Mouse (Mus musculus) neural tube, embryonic 11.5 days (tissue): Measurements from ENCODE around the gene Gm10282. TPM values are rescaled to one million over a fixed set of nuclear protein-coding genes. Genes with fewer than 3 reads are reported as not detected.

Experiments
- ATAC-seq: fragments of 200-750 bp; cut with Nextera tagmentation; 2 replicates; pipeline ENCODE4 v1.8.0; 2017; ENCODE audit warnings: moderate number of reproducible peaks, mild to moderate bottlenecking, moderate TSS enrichment, moderate library complexity; ENCODE audit not compliant: insufficient read depth, low FRiP score, low TSS enrichment
- DNase-seq: peaks from one replicate; pipeline ENCODE4 v3.0.0-alpha.2; 2015; ENCODE audit warnings: low spot score
- H3K27ac ChIP-seq: fragments of 300-500 bp; sonication (generic); 2 replicates; pipeline ENCODE4 v1.5.1; 2014; ENCODE audit warnings: low read depth, mild to moderate bottlenecking, low read length
- H3K27me3 ChIP-seq: fragments of 300-500 bp; sonication (generic); 2 replicates; pipeline ENCODE4 v1.6.1; 2014; ENCODE audit warnings: mild to moderate bottlenecking, low read length, mixed read lengths; ENCODE audit not compliant: control insufficient read depth, insufficient read depth
- H3K36me3 ChIP-seq: fragments of 300-500 bp; sonication (generic); 2 replicates; pipeline ENCODE4 v1.6.1; 2014; ENCODE audit warnings: mild to moderate bottlenecking, low read length, moderate library complexity, mixed read lengths; ENCODE audit not compliant: control insufficient read depth, insufficient read depth
- H3K4me1 ChIP-seq: fragments of 300-500 bp; sonication (generic); 2 replicates; pipeline ENCODE4 v1.6.1; 2014; ENCODE audit warnings: low read length, mixed read lengths; ENCODE audit not compliant: control insufficient read depth, insufficient read depth
- H3K4me2 ChIP-seq: fragments of 300-500 bp; sonication (generic); 2 replicates; pipeline ENCODE4 v1.6.1; 2014; ENCODE audit warnings: low read depth, mild to moderate bottlenecking, moderate library complexity
- H3K4me3 ChIP-seq: fragments of 300-500 bp; sonication (generic); 2 replicates; pipeline ENCODE4 v1.5.1; 2014; ENCODE audit warnings: low read depth, low read length
- H3K9ac ChIP-seq: fragments of 300-500 bp; sonication (generic); 2 replicates; pipeline ENCODE4 v1.6.1; 2014; ENCODE audit warnings: mild to moderate bottlenecking, low read length
- H3K9me3 ChIP-seq: fragments of 300-500 bp; sonication (generic); 2 replicates; pipeline ENCODE4 v1.6.1; 2016; ENCODE audit warnings: low read length; ENCODE audit not compliant: control insufficient read depth
- WGBS: fragments of 180-500 bp; shearing (Covaris S2); extraction: QIAGEN DNeasy Blood & Tissue Kit; methylation state at CpG from one replicate; pipeline ENCODE4 v1.1.7; 2014; 5-methylcytosine and 5-hydroxymethylcytosine counted together
- polyA plus RNA-seq: library from polyadenylated mRNA; unstranded; fragments of >200 nt; fragmentation: Nextera tagmentation; extraction: Ambion mirVana; gene quantifications from 2 replicates; pipeline ENCODE4 v1.2.1, GENCODE M21; 2014

Gene Gm10282
- polyA plus RNA-seq, 1 experiment from 2014 or later: 35.7 TPM

- no peaks in the 10 kb centered on the region for H3K9me3 ChIP-seq
Measured at GRCm38 (mm10) chr8:72293309-72293708, 11.8 kb downstream of the Gm10282 start.

DNA sequence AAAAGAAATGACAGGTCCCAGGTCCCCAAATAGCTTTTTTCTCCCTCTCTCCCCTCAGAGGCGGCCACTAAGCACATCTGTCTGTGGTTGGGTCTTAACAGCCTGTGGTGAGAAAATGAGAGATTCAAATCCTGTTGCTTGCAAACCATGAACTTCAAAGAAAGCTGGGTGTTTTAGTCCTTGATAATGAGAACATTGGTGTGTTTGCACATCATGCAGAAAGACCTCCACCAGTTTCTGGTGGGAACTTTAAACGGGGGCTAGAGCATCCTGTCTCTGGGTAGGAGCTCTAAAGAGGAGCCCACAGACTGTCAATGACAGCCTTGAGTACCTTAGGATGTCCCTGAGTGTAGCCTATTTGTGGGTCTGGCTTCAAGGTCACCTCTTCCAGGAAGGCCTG is 14.0 kb downstream of the Gm10282 start:
- H3K9ac ChIP-seq: no peak overlapping the region
- H3K36me3 ChIP-seq: no peaks in the 10 kb centered on the region
- H3K27ac ChIP-seq: no peak overlapping the region
- no peaks in the 10 kb centered on the region for H3K9me3 ChIP-seq
- no peak overlapping the region for H3K4me3 ChIP-seq
- no peaks in the 10 kb centered on the region for H3K4me1 ChIP-seq
- no peak overlapping the region for H3K4me2 ChIP-seq
- H3K27me3 ChIP-seq: no peaks in the 10 kb centered on the region
- ATAC-seq: no peak
- WGBS: 89% methylated on average over 2 of the region's 2 CpGs
- DNase-seq: no peak

More at GRCm38 (mm10) chr8:72293309-72293708, 11.8 kb downstream of the Gm10282 start:
- H3K27me3 ChIP-seq: no peaks in the 10 kb centered on the region
- no peak overlapping the region for H3K4me2 ChIP-seq
- no peak overlapping the region for H3K4me3 ChIP-seq
- DNase-seq: no peak
- H3K36me3 ChIP-seq: no peaks in the 10 kb centered on the region
- no peak overlapping the region for H3K27ac ChIP-seq
- H3K4me1 ChIP-seq: no peaks in the 10 kb centered on the region
- no peak for ATAC-seq
- no peak overlapping the region for H3K9ac ChIP-seq

DNA sequence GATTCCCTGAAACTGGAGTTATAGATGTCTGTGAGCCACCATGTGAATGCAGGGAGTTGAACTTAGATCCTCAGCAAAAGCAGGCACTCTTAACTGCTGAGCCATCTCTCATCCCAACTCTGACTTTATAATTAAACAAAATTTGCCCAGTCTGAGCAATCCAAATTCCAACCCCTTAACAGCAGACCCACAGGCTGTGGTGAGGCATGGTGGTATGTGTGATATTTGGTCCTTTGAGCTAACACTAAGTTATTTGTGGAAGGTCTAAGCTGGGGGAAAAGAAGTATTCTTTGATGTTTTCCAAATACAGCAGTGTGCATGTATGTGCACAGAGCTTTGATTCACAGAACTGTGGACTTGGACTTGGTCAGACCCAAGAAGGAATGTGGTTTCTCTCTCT is 16.0 kb downstream of the Gm10282 start:
- no peak for DNase-seq
- no peaks in the 10 kb centered on the region for H3K27me3 ChIP-seq

DNA sequence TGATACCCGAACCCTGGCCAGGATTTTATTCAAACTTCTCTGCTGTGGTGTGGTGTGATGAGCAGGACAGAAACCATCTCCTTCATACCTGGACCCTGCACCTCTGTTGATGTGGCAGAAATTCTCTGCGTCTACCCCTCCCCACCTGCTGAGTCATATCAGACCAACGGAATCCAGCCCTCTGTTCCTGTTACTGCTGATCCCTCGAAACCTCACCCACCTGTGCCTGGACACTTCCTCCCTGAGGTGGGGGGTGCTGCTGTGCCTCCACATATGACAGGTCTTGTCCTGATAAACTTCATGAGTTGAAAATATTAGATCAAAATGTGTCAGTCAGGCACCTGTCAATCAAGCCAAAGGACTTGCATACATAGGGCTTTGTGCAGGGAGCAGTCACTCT is 19.8 kb downstream of the Gm10282 start:
- no peak for ATAC-seq
- no peak for DNase-seq
- WGBS: 87% methylated on average over 4 of the region's 4 CpGs

More for the DNA sequence above, 16.0 kb downstream of the Gm10282 start:
- no peak for ATAC-seq
- Histone ChIP-seq H3K4me3 (no peak overlapping the region), H3K4me2 (no peak overlapping the region), H3K9ac (no peak overlapping the region), H3K27ac (no peak overlapping the region), H3K9me3 (no peaks in the 10 kb centered on the region), H3K36me3 (no peaks in the 10 kb centered on the region), H3K4me1 (no peaks in the 10 kb centered on the region)

GRCm38 (mm10) chr8:72281634-72282033 is 23.4 kb downstream of the Gm10282 start:
- WGBS: 38% methylated on average over 3 of the region's 3 CpGs
- no peaks in the 10 kb centered on the region for H3K9me3 ChIP-seq

More for the DNA sequence above, 19.8 kb downstream of the Gm10282 start:
- no peaks in the 10 kb centered on the region for H3K9me3 ChIP-seq
- no peaks in the 10 kb centered on the region for H3K27me3 ChIP-seq
- H3K27ac ChIP-seq: no peak overlapping the region
- H3K4me2 ChIP-seq: no peak overlapping the region
- H3K4me3 ChIP-seq: no peak overlapping the region
- H3K4me1 ChIP-seq: no peaks in the 10 kb centered on the region
- no peaks in the 10 kb centered on the region for H3K36me3 ChIP-seq
- no peak overlapping the region for H3K9ac ChIP-seq

DNA sequence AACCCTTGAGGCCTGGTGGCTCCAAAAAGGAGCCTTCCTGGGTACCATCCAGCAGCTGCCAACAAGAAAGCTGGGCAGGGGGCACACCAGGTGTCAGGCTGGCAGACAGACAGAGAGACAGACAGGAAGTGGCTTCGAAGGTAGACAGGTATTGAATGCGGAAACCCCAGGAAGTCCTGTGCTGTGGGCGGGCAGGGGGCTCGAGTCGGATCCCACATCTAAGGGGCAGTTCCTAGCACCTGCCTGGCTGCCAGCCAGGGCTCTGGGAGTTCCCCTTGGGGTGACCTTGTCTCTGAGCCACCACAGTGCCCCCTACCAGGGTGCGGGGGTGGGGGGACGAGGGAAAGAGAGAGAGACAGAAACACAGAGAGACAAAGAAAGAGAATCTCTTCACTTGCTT is 25.9 kb downstream of the Gm10282 start:
- H3K4me1 ChIP-seq: no peaks in the 10 kb centered on the region
- 81% methylated on average over 7 of the region's 7 CpGs for WGBS
- H3K9ac ChIP-seq: no peak overlapping the region
- DNase-seq (no peak), ATAC-seq (no peak)
- no peaks in the 10 kb centered on the region for H3K9me3 ChIP-seq
- H3K27ac ChIP-seq: no peak overlapping the region
- no peak overlapping the region for H3K4me2 ChIP-seq
- no peaks in the 10 kb centered on the region for H3K27me3 ChIP-seq
- H3K36me3 ChIP-seq: no peaks in the 10 kb centered on the region
- no peak overlapping the region for H3K4me3 ChIP-seq

More at GRCm38 (mm10) chr8:72281634-72282033, 23.4 kb downstream of the Gm10282 start:
- H3K4me2 ChIP-seq: no peak overlapping the region
- no peaks in the 10 kb centered on the region for H3K36me3 ChIP-seq
- no peak for DNase-seq
- no peak overlapping the region for H3K9ac ChIP-seq
- no peak overlapping the region for H3K27ac ChIP-seq
- H3K4me1 ChIP-seq: no peaks in the 10 kb centered on the region
- no peak overlapping the region for H3K4me3 ChIP-seq
- no peak for ATAC-seq
- no peaks in the 10 kb centered on the region for H3K27me3 ChIP-seq

DNA sequence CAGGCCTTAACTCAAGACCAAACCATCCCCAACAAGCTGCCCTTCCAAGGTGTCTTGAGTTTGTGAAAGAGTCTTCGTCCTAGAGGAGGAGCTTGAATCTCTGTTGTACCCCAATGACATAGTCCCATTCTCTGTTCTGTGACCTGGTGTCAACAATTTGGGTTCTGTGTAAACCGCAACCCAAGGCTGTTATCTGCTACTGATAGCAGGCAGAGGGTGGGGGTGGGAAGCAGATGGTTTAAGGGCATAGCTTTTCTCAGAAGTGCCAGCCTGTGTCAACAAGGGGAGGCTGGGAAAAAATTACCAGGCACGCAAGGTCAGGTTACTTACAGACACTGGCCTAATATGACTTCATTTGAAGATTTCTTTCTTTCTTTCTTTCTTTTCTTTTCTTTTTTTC is 27.8 kb downstream of the Gm10282 start:
- Histone ChIP-seq H3K4me3 (no peak overlapping the region), H3K36me3 (no peaks in the 10 kb centered on the region), H3K4me2 (no peak overlapping the region), H3K9me3 (no peaks in the 10 kb centered on the region), H3K4me1 (no peaks in the 10 kb centered on the region), H3K9ac (no peak overlapping the region), H3K27me3 (no peaks in the 10 kb centered on the region), H3K27ac (no peak overlapping the region)
- no peak for DNase-seq
- 75% methylated on average over 3 of the region's 3 CpGs for WGBS
- no peak for ATAC-seq

GRCm38 (mm10) chr8:72273807-72274206 is 31.3 kb downstream of the Gm10282 start:
- no peaks in the 10 kb centered on the region for H3K4me1 ChIP-seq
- no peaks in the 10 kb centered on the region for H3K9me3 ChIP-seq
- H3K36me3 ChIP-seq: no peaks in the 10 kb centered on the region
- no peaks in the 10 kb centered on the region for H3K27me3 ChIP-seq
- H3K27ac ChIP-seq: no peak overlapping the region
- H3K9ac ChIP-seq: no peak overlapping the region
- no peak overlapping the region for H3K4me3 ChIP-seq
- no peak overlapping the region for H3K4me2 ChIP-seq
- ATAC-seq: no peak
- DNase-seq: no peak
- 77% methylated on average over 5 of the region's 5 CpGs for WGBS

- H3K9ac ChIP-seq: no peak overlapping the region
- no peak overlapping the region for H3K4me3 ChIP-seq
- H3K27ac ChIP-seq: no peak overlapping the region
- DNase-seq (no peak), ATAC-seq (no peak)
- no peaks in the 10 kb centered on the region for H3K27me3 ChIP-seq
- H3K36me3 ChIP-seq: no peaks in the 10 kb centered on the region
- H3K4me1 ChIP-seq: no peaks in the 10 kb centered on the region
- no peaks in the 10 kb centered on the region for H3K9me3 ChIP-seq
- no peak overlapping the region for H3K4me2 ChIP-seq
- WGBS: 83% methylated on average over 1 of the region's 1 CpGs
Measured at GRCm38 (mm10) chr8:72273111-72273770, 31.8 kb downstream of the Gm10282 start.
